Mouse (Mus musculus): ENCODE data around the gene Adamts1. TPM values are rescaled to one million over a fixed set of nuclear protein-coding genes. Genes with fewer than 3 reads are reported as not detected.

Adamts1 gene
- 8.0 and 11.5 TPM in 2 replicates for polyA plus RNA-seq (2015; fragmentation: Nextera tagmentation; extraction: Ambion mirVana)

DNA sequence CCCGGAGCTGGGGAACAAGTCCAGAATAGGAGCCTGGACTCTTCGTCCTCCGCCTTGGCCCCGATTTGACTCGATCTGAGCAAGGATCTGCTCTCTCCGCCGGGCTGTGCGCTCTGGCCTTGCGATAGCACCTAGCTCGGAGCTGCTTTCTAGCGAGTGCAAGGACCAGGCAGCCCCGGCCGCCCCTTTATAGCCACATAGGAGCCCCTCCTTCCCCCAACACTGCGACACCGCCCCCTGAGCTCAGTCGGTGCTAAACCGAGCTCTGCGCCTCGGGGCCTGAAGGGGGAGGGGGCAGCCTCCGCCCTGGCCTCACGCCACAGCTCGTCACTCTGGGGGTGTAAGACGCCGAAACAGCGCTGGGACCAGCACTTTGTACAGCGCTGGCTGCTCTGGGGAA, at the start of gene Adamts1:
Gene Adamts1 (minus strand): TSS at position 160 of the 400 bp plus-strand sequence.
- peak within 1 kb of the TSS; percentile 69 for H3K9ac ChIP-seq (replicated peaks)
- peaks cover 7% of the 10 kb centered on the region; the same call in 1 of the 2 replicates for H3K36me3 ChIP-seq
- peak within 1 kb of the TSS; percentile 99 for H3K4me2 ChIP-seq
- peak within 1 kb of the TSS; percentile 86 for H3K27ac ChIP-seq (replicated peaks)
- peaks cover 34% of the 10 kb centered on the region for H3K4me1 ChIP-seq
- peak within 1 kb of the TSS; percentile 57 for H3K4me3 ChIP-seq (replicated peaks)
- WGBS, result 0% methylated on average over 25 of the region's 26 CpGs
- peak; percentile 79 for ATAC-seq (ENCODE audit: low FRiP score)
- H3K9me3 ChIP-seq (replicated peaks), result no peaks in the 10 kb centered on the region
- H3K27me3 ChIP-seq (replicated peaks), result peaks cover 4% of the 10 kb centered on the region

GRCm38 (mm10) chr16:85827066-85827465, 24.2 kb upstream of the Adamts1 start:
- 83% methylated on average over 3 of the region's 3 CpGs for WGBS

GRCm38 (mm10) chr16:85822330-85822916, 19.5 kb upstream of the Adamts1 start:
- no peak for ATAC-seq (ENCODE audit: low FRiP score)
- Histone ChIP-seq H3K9ac (replicated peaks) (no peak overlapping the region), H3K27me3 (replicated peaks) (no peaks in the 10 kb centered on the region), H3K4me3 (replicated peaks) (no peak overlapping the region), H3K27ac (replicated peaks) (no peak overlapping the region), H3K9me3 (replicated peaks) (no peaks in the 10 kb centered on the region), H3K4me1 (no peaks in the 10 kb centered on the region), H3K4me2 (no peak overlapping the region), H3K36me3 (no peaks in the 10 kb centered on the region)
- WGBS, result 85% methylated on average over 5 of the region's 5 CpGs

More at GRCm38 (mm10) chr16:85827066-85827465, 24.2 kb upstream of the Adamts1 start:
- Histone ChIP-seq H3K27me3 (replicated peaks) (no peaks in the 10 kb centered on the region), H3K27ac (replicated peaks) (no peak overlapping the region), H3K9me3 (replicated peaks) (no peaks in the 10 kb centered on the region), H3K4me1 (no peaks in the 10 kb centered on the region), H3K9ac (replicated peaks) (no peak overlapping the region), H3K36me3 (no peaks in the 10 kb centered on the region), H3K4me2 (no peak overlapping the region), H3K4me3 (replicated peaks) (no peak overlapping the region)
- ATAC-seq (ENCODE audit: low FRiP score), result no peak

- no peaks in the 10 kb centered on the region for H3K36me3 ChIP-seq
- no peak overlapping the region for H3K9ac ChIP-seq (replicated peaks)
- no peak overlapping the region for H3K4me2 ChIP-seq
- H3K4me3 ChIP-seq (replicated peaks), result no peak overlapping the region
- peak; percentile 45; the same call in 1 of the 2 replicates for ATAC-seq (ENCODE audit: low FRiP score)
- WGBS, result 71% methylated on average over 5 of the region's 5 CpGs
- no peak overlapping the region for H3K27ac ChIP-seq (replicated peaks)
- no peaks in the 10 kb centered on the region for H3K4me1 ChIP-seq
- H3K9me3 ChIP-seq (replicated peaks), result no peaks in the 10 kb centered on the region
- no peaks in the 10 kb centered on the region for H3K27me3 ChIP-seq (replicated peaks)
Observed at GRCm38 (mm10) chr16:85819808-85820458, 17.0 kb upstream of the Adamts1 start.

DNA sequence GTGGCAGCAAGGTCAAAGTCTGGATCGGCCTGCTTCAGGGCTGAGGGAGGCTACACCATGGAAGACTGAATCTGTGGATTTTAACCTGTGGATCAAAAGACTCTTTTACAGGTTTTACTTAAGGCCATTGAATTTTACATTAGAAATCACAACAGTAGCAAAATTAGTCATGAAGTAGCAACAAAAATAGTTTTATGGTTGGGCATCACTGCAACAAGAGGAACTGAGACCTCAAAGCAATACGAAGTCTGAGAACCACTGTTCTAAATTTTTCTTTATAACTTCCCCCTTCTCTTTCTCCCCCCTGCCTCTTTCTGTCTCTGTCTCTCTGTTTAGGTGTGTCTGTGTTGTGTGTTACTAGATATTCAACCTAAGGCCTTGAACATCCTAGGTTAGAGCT, 11.2 kb upstream of the Adamts1 start:
- Histone ChIP-seq H3K27me3 (replicated peaks) (no peaks in the 10 kb centered on the region), H3K4me3 (replicated peaks) (no peak overlapping the region), H3K4me2 (no peak overlapping the region), H3K36me3 (no peaks in the 10 kb centered on the region), H3K9me3 (replicated peaks) (no peaks in the 10 kb centered on the region), H3K9ac (replicated peaks) (no peak overlapping the region), H3K27ac (replicated peaks) (no peak overlapping the region), H3K4me1 (no peaks in the 10 kb centered on the region)
- 88% methylated on average over 2 of the region's 2 CpGs for WGBS
- no peak for ATAC-seq (ENCODE audit: low FRiP score)

GRCm38 (mm10) chr16:85807626-85808025, 4.7 kb upstream of the Adamts1 start:
- Histone ChIP-seq H3K9me3 (replicated peaks) (no peaks in the 10 kb centered on the region), H3K27ac (replicated peaks) (no peak overlapping the region), H3K9ac (replicated peaks) (no peak overlapping the region), H3K27me3 (replicated peaks) (peaks cover 4% of the 10 kb centered on the region), H3K4me2 (peak overlapping the region; percentile 28; the same call in 1 of the 2 replicates), H3K4me3 (replicated peaks) (no peak overlapping the region), H3K4me1 (peaks cover 15% of the 10 kb centered on the region), H3K36me3 (no peaks in the 10 kb centered on the region)
- ATAC-seq (ENCODE audit: low FRiP score), result no peak
- 13% methylated on average over 2 of the region's 2 CpGs for WGBS

DNA sequence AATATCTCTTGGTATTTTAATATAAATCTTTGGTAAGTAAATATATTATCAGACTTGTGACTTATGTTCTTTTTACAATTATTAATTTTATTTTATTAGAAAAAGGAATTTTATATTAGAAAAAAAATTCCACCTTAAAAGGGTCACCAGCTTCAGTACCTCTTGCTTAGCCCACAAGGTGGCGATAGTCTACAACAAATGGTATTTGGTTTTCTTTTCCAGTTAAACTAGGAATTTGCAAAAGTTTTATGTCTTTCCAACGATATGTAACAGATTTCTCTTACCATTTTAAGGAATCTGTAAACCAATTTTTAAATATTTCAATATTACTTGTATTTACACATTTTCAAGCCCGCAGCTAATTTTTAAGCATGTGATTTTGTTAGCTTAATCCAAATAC, 4.2 kb upstream of the Adamts1 start:
- Histone ChIP-seq H3K27ac (replicated peaks) (no peak overlapping the region), H3K36me3 (no peaks in the 10 kb centered on the region), H3K9ac (replicated peaks) (no peak overlapping the region), H3K9me3 (replicated peaks) (no peaks in the 10 kb centered on the region), H3K4me1 (peaks cover 21% of the 10 kb centered on the region), H3K4me3 (replicated peaks) (no peak overlapping the region), H3K4me2 (peak overlapping the region; percentile 28; the same call in 1 of the 2 replicates), H3K27me3 (replicated peaks) (peaks cover 4% of the 10 kb centered on the region)
- ATAC-seq (ENCODE audit: low FRiP score), result no peak
- 26% methylated on average over 3 of the region's 3 CpGs for WGBS

- no peak for ATAC-seq (ENCODE audit: low FRiP score)
- WGBS, result 84% methylated on average over 2 of the region's 2 CpGs
Observed at GRCm38 (mm10) chr16:85805581-85805980, 2.7 kb upstream of the Adamts1 start.

DNA sequence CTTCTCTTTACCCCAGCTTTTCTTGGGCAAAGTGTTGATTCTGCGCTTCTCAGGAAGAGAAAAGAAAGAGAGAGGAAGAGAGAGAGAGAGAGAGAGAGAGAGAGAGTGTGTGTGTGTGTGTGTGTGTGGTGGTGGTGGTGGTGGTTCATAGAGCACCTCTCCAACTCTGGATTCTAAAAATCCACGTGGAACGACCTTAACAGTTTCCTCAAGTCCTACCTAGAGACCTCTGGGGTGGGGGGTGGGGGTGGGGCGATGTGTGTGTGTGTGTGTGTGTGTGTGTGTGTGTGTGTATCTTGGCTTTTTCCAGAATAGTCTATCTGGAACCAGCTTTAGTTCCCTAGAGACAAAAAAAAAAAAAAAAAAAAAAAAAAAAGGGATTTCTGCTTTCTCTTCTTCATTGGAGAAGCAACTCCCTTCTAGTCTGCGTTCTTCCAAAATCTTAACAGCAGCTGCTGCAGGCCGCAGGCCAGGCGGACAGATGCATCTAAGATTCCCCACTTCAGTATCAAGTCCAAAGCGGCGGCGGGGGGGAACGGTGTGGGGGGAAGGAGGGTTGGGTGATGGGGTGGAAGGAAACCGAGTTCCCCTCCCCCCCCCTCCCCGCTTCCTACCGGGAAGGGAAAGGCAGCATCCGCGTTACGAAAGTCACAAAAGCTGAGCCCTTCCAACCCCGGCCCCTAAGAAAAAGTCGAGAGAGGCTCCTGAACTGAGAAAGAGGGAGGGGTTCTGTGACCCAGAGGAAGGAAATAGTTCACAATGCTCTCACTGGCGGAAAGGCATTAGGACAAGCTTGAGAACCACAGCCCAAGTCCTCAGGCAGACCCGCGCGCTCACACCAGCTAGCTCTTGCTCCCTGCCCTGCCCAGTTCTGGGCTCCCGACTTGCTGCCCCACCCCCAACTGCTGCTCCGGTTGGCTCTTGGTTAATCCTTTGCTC, 969 bp upstream of the Adamts1 start:
- H3K9me3 ChIP-seq (replicated peaks), result no peaks in the 10 kb centered on the region
- H3K4me2 ChIP-seq, result peak overlapping the region; percentile 99
- H3K36me3 ChIP-seq, result 0 out of 2 replicates have a peak, but pooled peaks cover 2% of the 10 kb centered on the region
- H3K4me3 ChIP-seq (replicated peaks), result peak overlapping the region; percentile 57
- WGBS, result 2% methylated on average over 25 of the region's 25 CpGs
- H3K4me1 ChIP-seq, result peaks cover 34% of the 10 kb centered on the region
- peak overlapping the region; percentile 86 for H3K27ac ChIP-seq (replicated peaks)
- H3K27me3 ChIP-seq (replicated peaks), result peaks cover 4% of the 10 kb centered on the region
- H3K9ac ChIP-seq (replicated peaks), result peak overlapping the region; percentile 69
- ATAC-seq (ENCODE audit: low FRiP score), result peak; percentile 1; the same call in 1 of the 2 replicates

More at GRCm38 (mm10) chr16:85805581-85805980, 2.7 kb upstream of the Adamts1 start:
- Histone ChIP-seq H3K9ac (replicated peaks) (no peak overlapping the region), H3K27ac (replicated peaks) (no peak overlapping the region), H3K4me1 (peaks cover 30% of the 10 kb centered on the region), H3K9me3 (replicated peaks) (no peaks in the 10 kb centered on the region), H3K4me3 (replicated peaks) (no peak overlapping the region), H3K36me3 (no peaks in the 10 kb centered on the region), H3K4me2 (no peak overlapping the region), H3K27me3 (replicated peaks) (peaks cover 4% of the 10 kb centered on the region)

DNA sequence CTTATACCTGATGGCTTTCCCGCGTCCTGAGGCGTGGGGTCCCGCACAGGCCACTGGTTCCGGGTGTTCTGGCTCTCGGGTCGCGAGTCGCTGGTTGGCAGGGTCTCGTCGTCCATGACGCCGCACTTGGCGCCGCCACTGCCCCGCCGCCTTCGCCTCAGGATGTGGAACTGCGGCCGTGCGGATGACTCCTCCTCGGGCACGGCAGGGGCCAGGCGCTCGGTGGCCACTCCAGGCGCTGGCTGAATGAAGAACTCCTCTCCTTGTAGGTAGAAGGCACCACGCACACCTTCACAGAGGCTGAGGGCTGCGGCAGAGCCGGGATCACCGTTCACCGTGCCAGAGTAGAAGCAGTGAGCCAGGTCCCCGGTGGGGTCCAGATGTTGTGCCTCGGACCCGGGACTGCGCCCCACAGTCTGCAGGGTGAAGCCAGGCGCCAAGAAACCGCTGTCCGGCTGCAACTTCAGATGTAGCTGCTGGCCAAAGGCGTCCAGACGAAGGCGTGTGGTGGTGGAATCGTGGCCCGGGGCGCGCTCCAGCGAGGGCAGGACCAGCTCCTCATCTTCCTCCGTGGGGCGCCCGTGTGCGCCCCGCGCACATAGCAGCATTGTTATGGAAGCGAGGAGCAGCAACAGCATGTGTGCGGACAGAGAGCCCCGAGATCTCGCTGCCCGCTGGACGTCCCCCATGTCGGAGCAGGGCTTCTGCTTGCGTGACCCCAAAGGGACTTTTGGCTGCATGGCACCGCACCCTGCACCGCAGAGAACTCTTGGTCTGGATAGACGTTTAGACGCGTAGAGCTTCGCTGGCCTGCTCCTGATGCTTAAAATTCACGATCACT, 722 bp downstream of the Adamts1 start:
- H3K9me3 ChIP-seq (replicated peaks), result no peaks in the 10 kb centered on the region
- peak overlapping the region; percentile 57 for H3K4me3 ChIP-seq (replicated peaks)
- peaks cover 12% of the 10 kb centered on the region; the same call in 1 of the 2 replicates for H3K36me3 ChIP-seq
- peaks cover 4% of the 10 kb centered on the region for H3K27me3 ChIP-seq (replicated peaks)
- H3K4me2 ChIP-seq, result peak overlapping the region; percentile 99
- peak overlapping the region; percentile 86 for H3K27ac ChIP-seq (replicated peaks)
- peak overlapping the region; percentile 69 for H3K9ac ChIP-seq (replicated peaks)
- ATAC-seq (ENCODE audit: low FRiP score), result peak; percentile 31; the same call in 1 of the 2 replicates
- peaks cover 34% of the 10 kb centered on the region for H3K4me1 ChIP-seq
- under 1% methylated on average over 67 of the region's 67 CpGs for WGBS

Data from neural tube, embryonic 15.5 days (tissue).